Mouse (Mus musculus): ENCODE data around the gene Ncam2.
"Not testable (repeated sequence)": the region's sequence is repeated elsewhere in the genome, so short reads cannot be mapped to it uniquely, and the experiment has no call there.

The Ncam2 gene

DNA sequence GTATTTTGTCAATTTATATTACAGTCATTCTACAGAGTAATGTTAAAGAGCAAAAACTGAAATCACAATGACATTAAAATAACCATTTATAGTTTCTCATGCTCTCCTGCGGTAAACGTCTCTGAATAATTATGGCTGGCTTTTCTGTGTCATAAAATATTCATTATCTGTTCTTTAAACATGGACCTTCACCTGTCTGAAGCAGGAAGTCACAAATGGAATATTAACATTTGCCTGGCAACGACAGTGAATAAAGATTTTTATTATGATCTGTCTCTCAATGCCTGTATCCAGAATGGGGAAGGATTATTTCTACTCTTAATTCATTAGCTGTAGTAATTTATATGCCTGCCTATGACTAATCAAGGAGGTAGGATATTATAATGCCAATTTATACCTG lies 108.7 kb downstream of the Ncam2 start:
- DNase-seq = no peak

DNA sequence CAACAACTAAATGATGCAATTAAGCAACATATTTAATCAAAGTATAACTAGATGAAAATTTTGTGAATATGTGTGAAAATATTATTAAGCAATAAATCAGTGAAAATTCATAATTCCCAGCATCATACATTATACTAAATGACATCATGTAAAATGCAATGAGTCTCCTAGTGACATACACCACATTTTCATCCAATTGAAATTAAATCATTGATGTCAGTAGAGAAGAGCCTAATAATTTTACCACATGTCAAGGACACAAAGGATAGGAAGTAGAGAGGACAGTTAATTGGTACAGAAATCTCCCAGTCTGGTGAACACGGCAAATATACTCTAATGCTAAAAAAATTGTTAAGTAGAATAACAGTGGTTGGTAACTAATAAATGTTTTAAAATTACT lies 118.5 kb downstream of the Ncam2 start:
- no peak for DNase-seq

DNA sequence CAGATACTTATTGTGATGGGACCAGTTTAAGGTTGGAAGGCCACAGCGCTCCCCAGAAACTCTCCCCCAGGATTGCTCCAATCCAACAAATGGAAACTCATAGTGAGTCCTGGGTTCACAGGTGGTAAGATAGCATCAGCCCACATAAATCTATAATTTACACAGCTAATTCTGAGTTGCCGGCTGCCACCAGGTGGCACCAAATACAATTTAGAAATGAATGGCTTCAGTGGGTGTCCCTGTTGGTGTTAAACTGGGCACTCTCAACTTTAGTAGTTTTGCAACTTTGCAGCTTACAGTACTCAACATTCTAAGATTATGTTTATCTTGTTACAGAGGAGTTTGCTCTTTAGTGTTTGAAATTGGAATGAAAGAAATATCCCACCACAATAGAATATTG lies 130.0 kb downstream of the Ncam2 start:
- peak; percentile 33 for DNase-seq

DNA sequence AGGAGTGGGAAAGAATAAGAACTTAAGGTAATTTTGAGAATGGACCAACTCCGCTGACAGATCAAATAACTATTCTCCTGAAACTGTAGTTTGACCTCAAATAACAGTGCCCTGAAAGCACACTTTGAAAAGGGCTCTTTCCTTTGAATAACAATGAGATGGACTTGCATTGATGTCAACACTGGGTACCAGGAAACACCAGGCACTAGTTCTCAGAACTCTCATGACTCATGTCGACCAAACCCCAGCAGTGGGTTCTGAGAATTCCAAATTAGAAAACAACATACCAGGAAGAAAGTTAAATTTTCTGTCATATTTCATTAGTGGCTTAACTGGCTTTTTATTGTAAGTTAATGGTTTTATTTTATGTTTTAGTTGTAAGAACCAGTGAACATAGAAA lies 165.4 kb downstream of the Ncam2 start:
- no peak for DNase-seq

DNA sequence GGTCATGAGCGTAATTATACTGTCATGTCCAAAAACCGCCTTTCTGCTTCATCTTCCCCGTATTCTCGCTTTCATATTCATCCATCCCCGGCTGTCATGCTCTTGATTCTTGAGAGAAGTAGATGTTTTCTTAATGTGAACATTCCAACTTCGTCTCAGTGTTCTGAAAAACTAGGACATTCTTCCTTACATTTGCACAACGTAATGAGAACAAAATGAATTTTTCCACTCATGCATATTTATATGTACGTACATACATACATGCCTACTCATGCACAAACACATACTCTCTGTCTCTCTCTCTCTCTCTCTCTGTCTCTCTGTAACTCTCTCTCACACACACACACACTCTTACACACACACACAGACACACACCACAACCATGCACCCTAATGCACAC lies 173.7 kb downstream of the Ncam2 start:
- no peak for DNase-seq

DNA sequence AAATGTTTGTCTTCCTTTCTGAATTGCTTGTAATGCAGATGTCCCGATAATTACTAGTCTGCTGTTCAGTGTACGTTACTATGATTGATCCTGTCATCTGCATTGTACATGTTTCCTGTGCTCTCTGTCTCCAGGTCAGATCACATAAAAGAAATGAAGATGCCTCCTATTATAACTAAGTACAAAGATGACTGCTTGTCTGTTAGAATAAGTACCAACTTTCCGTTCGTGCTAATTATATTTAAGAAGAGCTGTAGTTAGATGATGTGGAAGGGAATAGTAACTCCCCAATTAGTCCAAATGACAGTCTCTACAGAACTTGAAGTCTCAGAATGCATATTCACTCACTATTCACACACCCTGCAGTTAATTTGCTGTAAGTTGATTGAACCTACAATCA lies 179.9 kb downstream of the Ncam2 start:
- DNase-seq = no peak

DNA sequence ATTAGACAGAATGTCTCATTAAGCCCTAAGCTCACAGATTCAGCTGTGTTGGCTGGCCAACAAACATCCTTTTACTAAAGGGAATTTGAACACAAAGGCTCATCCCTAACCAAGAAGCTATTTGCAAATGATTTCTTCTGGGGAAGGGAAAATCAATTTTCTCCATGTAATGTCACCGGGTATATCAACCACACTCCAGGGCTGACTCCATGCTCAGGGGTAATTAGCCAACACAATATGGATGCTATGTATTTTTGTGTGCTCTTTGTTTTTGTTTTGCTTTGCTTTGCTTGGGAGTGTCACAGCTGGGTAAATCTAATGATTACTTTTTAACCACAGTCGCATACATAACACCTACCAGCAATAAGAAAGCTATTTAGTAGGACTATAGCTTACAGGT lies 188.1 kb downstream of the Ncam2 start:
- DNase-seq = no peak

DNA sequence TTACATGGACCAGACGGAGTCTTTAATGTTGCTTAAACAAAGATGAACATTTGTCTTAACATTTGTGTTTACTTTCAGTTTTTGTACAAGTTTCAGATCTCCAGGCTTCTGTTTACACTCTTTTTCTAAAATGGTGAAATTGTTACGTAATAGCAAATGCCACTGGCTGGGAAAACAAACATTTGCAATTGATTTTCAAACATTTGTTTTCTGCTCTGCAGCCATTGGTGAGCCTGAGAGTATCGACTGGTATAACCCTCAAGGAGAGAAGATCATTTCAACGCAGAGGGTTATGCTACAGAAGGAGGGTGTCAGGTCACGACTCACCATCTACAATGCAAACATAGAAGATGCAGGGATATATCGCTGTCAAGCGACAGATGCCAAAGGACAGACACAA lies 234.1 kb downstream of the Ncam2 start:
- no peak for DNase-seq

DNA sequence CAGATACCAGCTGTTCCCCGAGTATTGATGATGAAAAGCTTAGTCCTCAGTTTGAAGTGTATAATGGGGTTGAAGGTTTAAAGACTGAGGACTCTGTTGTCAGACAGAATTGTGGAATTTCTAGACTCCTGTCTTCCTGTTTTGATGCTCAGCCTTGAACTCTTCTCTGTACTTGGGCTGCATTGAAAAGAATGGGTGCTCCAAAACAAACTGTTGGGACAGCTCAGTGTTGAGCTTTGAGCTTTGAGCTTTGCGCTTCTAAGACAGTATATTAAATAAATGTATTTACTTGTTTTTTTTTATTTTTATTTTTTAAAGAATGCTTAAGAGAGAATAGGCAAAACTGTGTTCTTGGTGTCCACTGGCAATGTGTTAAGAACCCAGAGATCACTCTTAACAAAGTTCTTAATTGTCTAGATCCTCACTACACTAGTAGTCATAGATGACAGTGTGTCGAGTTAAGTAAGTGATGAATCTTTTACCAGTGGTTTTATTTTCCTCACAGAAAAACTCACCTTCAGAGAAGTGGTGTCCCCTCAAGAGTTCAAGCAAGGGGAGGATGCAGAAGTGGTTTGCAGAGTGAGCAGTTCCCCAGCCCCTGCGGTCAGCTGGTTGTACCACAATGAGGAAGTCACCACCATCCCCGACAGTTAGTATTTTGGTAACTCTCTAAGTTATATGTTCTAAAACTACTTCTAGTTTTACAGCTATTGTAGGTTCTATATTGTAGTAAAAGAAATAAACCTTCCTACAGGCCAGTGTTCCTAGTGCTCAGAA lies 236.8 kb downstream of the Ncam2 start:
- peak; percentile 1 for DNase-seq

DNA sequence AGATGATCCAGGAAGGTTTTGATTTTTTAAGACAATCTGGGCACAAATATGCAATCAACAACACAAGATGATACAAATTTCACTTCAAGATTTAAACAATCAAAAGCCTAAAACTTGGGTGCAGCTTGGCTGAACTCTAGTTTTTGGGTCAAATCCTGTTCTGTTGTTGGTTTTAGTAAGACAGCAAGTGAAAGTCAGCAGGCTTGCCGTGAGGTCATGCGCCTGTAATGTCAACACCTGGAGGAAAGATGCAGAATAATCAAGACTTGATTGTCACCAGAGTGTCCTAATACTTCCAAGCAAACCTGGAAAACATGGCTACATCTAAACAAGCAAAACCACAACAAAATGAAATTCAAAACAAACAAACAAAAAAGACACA lies 237.4 kb downstream of the Ncam2 start:
- no peak for DNase-seq

DNA sequence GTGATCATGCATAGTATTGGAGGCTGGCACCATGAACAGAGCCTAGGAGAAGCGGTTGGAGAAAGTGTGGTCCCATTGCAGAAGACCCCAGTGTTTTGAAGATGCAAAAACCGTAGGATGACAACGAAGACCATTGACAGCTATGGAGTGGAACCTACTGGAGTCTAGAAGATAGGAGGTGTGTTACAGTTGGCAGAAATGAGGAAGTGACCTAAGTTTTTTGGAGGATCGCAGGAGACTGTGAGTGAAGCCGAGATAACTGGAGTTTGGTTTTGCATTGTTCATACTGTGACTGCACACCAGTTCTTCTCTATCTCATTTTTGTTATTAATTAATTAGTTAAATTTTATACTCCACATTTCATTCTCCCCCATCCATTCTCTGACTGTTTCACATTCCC lies 250.4 kb downstream of the Ncam2 start:
- no peak for DNase-seq

DNA sequence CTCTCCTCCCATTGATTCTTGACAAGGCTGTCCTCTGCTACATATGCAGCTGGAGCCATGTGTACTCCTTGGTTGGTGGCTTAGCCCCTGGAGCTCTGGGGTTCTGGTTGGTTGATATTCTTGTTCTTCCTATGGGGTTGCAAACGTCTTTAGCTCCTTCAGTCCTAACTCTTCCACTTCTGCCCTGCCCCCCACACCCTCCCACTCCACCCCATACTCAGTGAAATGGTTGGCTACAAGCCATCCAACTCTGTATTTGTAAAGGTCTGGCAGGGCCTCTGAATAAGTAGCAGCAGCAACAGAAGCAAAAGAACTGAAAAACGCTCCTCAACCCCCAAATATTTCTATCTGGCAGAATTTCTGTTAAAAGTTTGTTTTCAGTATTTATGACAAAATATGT lies 252.5 kb downstream of the Ncam2 start:
- DNase-seq = no peak

DNA sequence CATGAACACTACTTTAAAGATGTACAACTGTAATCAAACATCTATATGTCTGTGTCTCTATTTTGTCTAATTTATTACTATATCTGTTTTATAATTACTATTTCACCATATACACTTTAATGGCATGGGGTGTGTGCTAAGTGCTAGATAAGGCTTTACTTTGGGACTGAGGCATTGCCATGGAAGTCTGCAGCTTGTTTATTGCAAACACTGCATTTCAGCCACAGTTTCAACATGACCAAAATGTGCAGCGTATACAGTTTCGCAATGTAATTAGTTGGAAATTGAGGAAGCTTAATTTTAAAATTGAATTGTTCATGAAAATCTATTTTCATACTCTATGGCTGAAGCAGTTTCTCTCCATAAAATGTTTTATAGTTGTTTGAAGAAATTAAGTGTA lies 254.0 kb downstream of the Ncam2 start:
- DNase-seq = no peak

DNA sequence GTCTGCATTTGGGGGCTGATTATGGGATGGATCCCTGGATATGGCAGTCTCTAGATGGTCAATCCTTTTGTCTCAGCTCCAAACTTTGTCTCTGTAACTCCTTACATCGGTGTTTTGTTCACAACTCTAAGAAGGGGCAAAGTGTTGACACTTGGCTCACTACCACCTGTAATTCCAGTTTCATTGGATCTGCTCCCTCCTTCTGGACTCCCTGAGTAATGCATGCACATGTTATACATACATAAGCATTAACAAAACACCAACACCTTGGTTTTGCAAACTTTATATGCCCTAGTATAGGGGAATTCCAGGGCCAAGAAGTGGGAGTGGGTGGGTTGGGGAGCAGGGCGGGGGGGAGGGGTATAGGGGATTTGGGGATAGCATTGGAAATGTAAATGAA lies 262.2 kb downstream of the Ncam2 start:
- DNase-seq = not testable (repeated sequence)

DNA sequence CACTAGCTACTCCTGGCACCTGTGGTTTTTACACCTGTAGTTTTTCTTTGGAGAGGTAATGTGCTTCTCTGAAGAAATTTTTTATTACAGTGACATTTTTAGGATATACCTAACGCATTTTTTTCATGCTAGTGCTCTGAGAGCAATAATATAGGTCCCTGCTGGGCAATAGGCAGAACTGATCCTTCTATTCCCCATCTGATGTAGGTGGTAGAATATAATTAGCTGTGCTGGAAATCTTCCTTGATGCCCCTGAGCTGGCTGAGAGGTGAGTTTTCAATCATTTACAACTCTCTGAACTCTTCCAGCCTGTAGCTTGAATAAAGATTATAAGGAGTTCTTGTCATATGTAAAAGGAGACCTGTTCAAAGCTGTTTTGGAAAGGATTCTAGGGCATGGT lies 272.4 kb downstream of the Ncam2 start:
- no peak for DNase-seq

DNA sequence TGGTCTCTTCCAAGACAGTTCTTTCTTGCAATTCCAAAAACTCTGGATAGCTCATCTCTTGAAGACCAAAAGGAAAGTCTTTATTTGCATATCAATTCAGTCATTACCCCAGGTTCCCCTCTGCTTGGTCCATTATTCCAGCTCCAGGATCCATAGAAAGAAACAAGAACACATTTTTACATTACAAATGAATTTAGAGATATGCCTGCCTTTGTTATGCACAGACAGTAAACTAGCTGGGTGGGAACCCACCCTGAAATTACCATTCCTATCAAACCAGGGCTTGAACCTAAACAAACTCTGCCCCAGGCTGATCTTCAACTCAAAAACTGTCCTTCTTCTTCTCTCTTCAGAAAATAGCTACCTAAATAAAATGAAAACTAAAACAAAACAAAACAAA lies 280.6 kb downstream of the Ncam2 start:
- no peak for DNase-seq

DNA sequence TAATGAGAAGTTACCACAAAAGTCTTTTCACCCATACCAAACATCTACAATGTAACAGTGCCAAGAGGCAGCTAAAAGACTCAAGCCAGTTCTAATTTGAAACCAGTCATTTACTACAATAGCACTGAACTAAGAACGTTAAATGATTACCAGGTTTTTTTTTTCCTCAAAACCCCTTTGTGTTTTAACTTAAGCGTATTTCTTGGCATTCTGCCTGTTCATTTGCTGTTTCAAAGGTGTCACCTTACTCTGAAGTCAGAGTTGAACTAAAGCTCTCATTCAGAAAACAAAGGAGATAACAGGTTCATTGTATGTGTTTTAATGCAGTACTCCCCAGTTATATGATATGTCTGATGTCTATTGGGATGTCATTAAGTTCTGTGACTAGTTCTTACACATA lies 295.6 kb downstream of the Ncam2 start:
- DNase-seq = no peak

DNA sequence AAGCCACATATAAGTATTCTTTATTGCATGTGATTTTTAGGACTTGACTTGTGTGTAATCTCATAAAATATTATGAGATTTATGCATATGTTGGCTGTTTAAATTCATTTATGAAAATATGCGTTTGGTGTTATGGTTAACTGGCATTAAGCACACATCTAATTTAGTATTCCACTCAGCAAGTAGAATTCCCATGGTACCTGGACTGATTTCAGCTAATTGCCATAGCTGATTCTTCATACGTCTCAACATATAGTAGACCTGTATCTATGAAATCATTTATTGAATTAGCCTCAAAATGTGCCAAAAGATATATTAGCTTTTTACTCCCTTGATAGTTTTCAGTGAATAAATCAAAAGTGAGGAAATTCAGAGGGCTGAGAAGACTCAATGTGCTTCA lies 302.1 kb downstream of the Ncam2 start:
- no peak for DNase-seq

DNA sequence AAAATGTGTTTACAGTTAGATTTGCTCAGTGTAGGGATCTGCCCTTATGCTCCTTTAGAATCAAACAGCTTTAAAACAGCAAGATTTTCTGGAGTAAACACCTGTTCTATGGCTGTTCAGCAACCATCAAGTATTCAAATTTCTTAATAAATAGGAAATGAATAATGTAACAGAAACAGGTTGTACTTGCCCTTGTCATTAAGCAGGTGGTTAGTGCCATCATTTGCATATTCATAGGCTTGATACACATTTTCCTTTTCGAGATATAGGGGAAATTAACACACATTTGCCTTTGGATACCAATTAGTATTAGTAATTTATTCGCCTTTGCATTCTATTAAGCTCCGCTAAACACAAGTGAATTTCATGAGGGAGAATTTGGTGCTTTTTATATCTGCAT lies 335.7 kb downstream of the Ncam2 start:
- no peak for DNase-seq

DNA sequence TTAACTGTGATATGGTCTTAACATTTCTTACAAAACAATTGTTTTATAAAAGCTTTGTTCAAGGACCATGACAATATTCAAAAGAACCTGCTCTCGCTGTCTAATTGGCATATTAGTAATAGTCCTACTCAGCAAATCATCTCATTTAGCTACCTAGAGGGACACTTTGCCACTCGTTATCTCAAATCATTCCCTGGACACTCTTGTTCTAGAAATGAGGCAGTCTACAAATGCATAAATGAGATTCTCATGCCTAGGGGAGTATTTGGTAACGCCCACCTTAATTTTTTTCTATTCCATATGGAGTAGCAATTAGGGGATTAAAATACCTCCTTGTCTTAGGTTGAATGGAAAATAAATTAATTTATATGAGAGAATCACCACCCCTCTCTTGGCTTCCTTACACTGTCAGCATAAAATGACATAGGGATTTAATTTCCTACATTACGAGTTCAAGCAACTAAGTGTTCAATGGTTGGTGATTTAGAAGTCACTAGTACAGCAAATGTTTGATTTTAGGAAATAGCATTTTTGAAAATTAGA lies 387.1 kb downstream of the Ncam2 start:
- DNase-seq = no peak

DNA sequence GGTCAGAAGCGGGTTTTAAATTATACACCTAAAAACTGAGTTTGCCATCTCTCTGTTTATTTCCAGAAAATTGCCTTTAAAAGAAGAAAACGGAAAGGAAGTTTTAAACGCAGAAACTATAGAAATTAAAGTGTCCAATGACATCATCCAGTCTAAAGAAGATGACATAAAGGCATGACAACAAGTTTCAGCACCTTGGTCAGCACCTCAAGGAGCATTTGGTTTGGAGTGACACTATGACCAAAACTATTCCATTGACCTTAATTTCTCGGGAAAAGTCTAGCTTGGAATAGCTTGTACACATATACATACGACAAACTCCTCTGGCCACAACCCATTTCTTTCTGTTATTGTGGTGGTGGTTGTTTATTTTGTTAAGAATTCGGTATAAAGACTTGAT lies 422.8 kb downstream of the Ncam2 start:
- DNase-seq = no peak

DNA sequence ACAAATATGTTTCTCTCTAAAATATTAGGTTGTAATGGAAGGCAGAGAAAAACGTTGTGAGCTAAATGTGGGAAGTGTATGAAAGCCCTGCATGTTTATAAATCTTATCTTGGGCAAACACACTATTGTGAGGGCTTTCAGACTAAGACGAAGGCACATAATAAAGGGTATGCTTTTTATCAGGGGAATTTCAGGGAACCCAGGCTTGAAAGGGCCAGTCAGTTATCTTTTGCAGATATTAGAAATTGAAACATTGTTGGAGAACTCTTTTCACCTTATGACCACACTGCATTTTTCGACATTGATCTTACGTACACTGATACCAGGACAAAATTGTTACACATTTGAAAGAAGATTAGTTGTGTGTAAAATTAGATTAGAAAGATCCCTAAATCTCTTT lies 423.3 kb downstream of the Ncam2 start:
- DNase-seq = no peak

DNA sequence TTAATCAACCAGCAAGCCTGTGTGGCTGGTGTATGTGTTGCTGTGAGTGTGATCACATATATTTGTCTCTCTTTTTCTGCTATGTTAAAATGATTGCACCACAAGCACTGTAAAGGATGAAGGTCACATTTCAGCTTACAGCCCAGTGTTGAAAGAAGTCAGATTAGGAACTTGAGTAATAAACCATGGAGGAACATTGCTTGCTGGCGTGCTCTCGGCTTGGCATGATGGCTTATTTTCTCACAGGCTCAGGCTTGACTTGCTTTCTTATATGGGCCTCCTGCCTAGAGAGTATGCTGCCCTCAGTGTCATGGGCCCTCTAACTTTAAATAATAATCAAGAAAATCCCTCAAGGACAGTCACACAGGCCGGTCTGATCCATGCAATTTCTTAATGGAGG lies 449.8 kb downstream of the Ncam2 start:
- no peak for DNase-seq

DNA sequence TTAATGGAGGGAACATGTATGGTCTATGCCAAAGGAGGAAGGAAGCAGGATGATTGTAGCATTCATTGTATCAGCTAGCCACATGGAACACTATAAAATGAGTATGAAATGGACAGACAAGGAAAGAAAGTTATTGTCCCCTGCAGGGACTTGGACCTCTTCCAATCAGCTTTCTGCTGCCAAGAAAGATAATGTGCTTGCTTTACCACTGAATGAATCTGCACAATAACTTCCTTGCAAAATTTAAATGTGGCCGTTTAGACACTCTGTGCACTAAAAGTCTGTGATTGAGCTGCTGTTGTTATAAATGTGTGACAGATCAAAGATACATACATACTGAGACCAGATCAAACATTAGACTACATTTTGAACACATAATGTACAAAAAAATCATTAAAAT lies 451.1 kb downstream of the Ncam2 start:
- DNase-seq = no peak

DNA sequence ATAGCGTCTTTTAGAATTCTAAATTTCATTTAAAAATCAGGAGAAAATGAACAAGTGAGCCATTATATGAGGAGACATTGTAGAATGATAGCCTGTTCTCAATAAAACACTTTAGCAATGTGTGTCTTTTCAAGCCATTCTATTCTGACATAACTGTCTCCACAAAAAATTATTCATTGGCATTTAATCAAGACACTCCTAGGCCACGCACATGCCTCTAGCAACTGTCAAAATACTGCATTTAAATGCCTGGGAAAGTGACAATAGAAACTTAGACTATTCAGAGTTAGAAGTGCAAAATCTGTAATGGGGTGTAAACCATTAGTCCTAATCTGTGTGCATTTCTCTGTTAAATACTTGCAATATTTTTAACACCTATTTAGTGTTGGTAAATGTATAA lies 456.1 kb downstream of the Ncam2 start:
- DNase-seq = no peak

Data from lung, postnatal 14 days (tissue).